Mouse (Mus musculus) gastrocnemius, adult 18-20 months (tissue): Measurements from ENCODE around the gene Kif5a. TPM values are rescaled to one million over a fixed set of nuclear protein-coding genes. Genes with fewer than 3 reads are reported as not detected.

Source experiments
- DNase-seq: peaks from one replicate; pipeline ENCODE4 v3.0.0; 2021; ENCODE audit warnings: low spot score
- total RNA-seq, 2 experiments: library from RNA; stranded (reverse); gene quantifications; 2 replicates each; pipeline ENCODE4 v1.2.3; 2021

Gene Kif5a
- total RNA-seq, 2 experiments from 2014 or later = 0.21 to 0.37 TPM

- peak; percentile 97 for DNase-seq
Observed at GRCm38 (mm10) chr10:127266112-127267091, 3.3 kb upstream of the Kif5a start, which contains the start of gene Dctn2. TSS of gene Dctn2 (plus strand) at chr10:127266368.

- no peak for DNase-seq
Observed at GRCm38 (mm10) chr10:127265727-127266111, 2.6 kb upstream of the Kif5a start.

GRCm38 (mm10) chr10:127264971-127265370 lies 1.8 kb upstream of the Kif5a start:
- DNase-seq = no peak

- no peak for DNase-seq
Observed at GRCm38 (mm10) chr10:127264336-127264735, 1.2 kb upstream of the Kif5a start.

- no peak for DNase-seq
Observed at GRCm38 (mm10) chr10:127263631-127264030, 483 bp upstream of the Kif5a start.

GRCm38 (mm10) chr10:127261706-127262547 lies 1.2 kb downstream of the Kif5a start:
- DNase-seq = no peak

GRCm38 (mm10) chr10:127258489-127258888 lies 4.7 kb downstream of the Kif5a start:
- no peak for DNase-seq

GRCm38 (mm10) chr10:127257790-127258189 lies 5.4 kb downstream of the Kif5a start:
- no peak for DNase-seq

GRCm38 (mm10) chr10:127255625-127256345 lies 7.4 kb downstream of the Kif5a start:
- DNase-seq = peak; percentile 40

- no peak for DNase-seq
Observed at GRCm38 (mm10) chr10:127250810-127251209, 12.3 kb downstream of the Kif5a start.

GRCm38 (mm10) chr10:127238241-127238824 lies 24.8 kb downstream of the Kif5a start:
- DNase-seq = no peak

GRCm38 (mm10) chr10:127236541-127236940 lies 26.6 kb downstream of the Kif5a start:
- no peak for DNase-seq

GRCm38 (mm10) chr10:127233141-127233540 lies 30.0 kb downstream of the Kif5a start:
- DNase-seq = no peak

GRCm38 (mm10) chr10:127231741-127232140 lies 31.4 kb downstream of the Kif5a start:
- DNase-seq = no peak

GRCm38 (mm10) chr10:127230693-127231092 lies 32.5 kb downstream of the Kif5a start:
- DNase-seq = no peak

- DNase-seq = peak; percentile 81
Observed at GRCm38 (mm10) chr10:127228897-127229296, 34.3 kb downstream of the Kif5a start.

- DNase-seq = no peak
Observed at GRCm38 (mm10) chr10:127227163-127227562, 36.0 kb downstream of the Kif5a start.

GRCm38 (mm10) chr10:127226318-127226895 lies 36.7 kb downstream of the Kif5a start:
- DNase-seq = no peak

- no peak for DNase-seq
Observed at GRCm38 (mm10) chr10:127225732-127226131, 37.4 kb downstream of the Kif5a start.

GRCm38 (mm10) chr10:127225213-127225612 lies 37.9 kb downstream of the Kif5a start:
- DNase-seq = no peak

GRCm38 (mm10) chr10:127218339-127218738 lies 44.8 kb downstream of the Kif5a start:
- no peak for DNase-seq
